Mouse (Mus musculus) granulocyte monocyte progenitor cell, adult 5-6 weeks (primary cell): Measurements from ENCODE around the gene Smarcd3. TPM values are rescaled to one million over a fixed set of nuclear protein-coding genes. Genes with fewer than 3 reads are reported as not detected.

Source experiments
- ATAC-seq: replicated peaks from 2 replicates; pipeline ENCODE4 v1.8.0; 2016; ENCODE audit warnings: mild to moderate bottlenecking, moderate TSS enrichment, inconsistent platforms; ENCODE audit not compliant: poor library complexity, severe bottlenecking
- total RNA-seq, 2 experiments: library from RNA; stranded (forward) in 1 of 2; stranded (reverse) in 1 of 2; fragments of 200-712, 200-1000 nt in 1 of 2; fragments of >200 nt in 1 of 2; fragmentation: Nextera tagmentation in 1 of 2; gene quantifications; 2 replicates each; pipeline ENCODE4 v1.2.3; 2014 to 2017

Smarcd3 gene
- total RNA-seq, 2 experiments from 2014 or later, result 0.05 TPM; not detected in 1

GRCm38 (mm10) chr5:24598570-24599006 lies 25.6 kb downstream of the Smarcd3 start:
- ATAC-seq, result peak; percentile 57

GRCm38 (mm10) chr5:24597901-24598569 lies 26.2 kb downstream of the Smarcd3 start:
- no peak for ATAC-seq

GRCm38 (mm10) chr5:24597221-24597728 lies 26.9 kb downstream of the Smarcd3 start:
- ATAC-seq, result peak; percentile 55

GRCm38 (mm10) chr5:24596519-24597171 lies 27.6 kb downstream of the Smarcd3 start:
- ATAC-seq, result peak; percentile 20; the same call in 1 of the 2 replicates

GRCm38 (mm10) chr5:24595786-24596380 lies 28.3 kb downstream of the Smarcd3 start:
- no peak for ATAC-seq

- ATAC-seq, result no peak
These were observed 28.9 kb downstream of the Smarcd3 start for GRCm38 (mm10) chr5:24595261-24595660.

- ATAC-seq, result no peak
These were observed 29.9 kb downstream of the Smarcd3 start for GRCm38 (mm10) chr5:24594346-24594745.

GRCm38 (mm10) chr5:24593928-24594327 lies 30.3 kb downstream of the Smarcd3 start:
- ATAC-seq, result no peak

- ATAC-seq, result no peak
These were observed 31.0 kb downstream of the Smarcd3 start for GRCm38 (mm10) chr5:24593230-24593629.

- ATAC-seq, result peak; percentile 49
These were observed 31.6 kb downstream of the Smarcd3 start for GRCm38 (mm10) chr5:24592471-24593160.

- peak; percentile 5; the same call in 1 of the 2 replicates for ATAC-seq
These were observed 32.3 kb downstream of the Smarcd3 start for GRCm38 (mm10) chr5:24591796-24592470.

- ATAC-seq, result peak; percentile 23
These were observed 32.9 kb downstream of the Smarcd3 start for GRCm38 (mm10) chr5:24591268-24591721.

- no peak for ATAC-seq
These were observed 34.4 kb downstream of the Smarcd3 start for GRCm38 (mm10) chr5:24589511-24590500.

- ATAC-seq, result 0 out of 2 replicates have a peak, but pooled peaks have one; percentile 8
These were observed 37.0 kb downstream of the Smarcd3 start for GRCm38 (mm10) chr5:24587200-24587577.

GRCm38 (mm10) chr5:24586547-24587199 lies 37.5 kb downstream of the Smarcd3 start, which contains the start of gene Chpf2:
TSS of gene Chpf2 (plus strand) at chr5:24586741.
- peak; percentile 94 for ATAC-seq

GRCm38 (mm10) chr5:24586106-24586505 lies 38.1 kb downstream of the Smarcd3 start:
- ATAC-seq, result no peak

- ATAC-seq, result no peak
These were observed 45.9 kb downstream of the Smarcd3 start for GRCm38 (mm10) chr5:24578109-24578963.
